Mouse (Mus musculus): ENCODE results near the gene Lekr1. TPM values are rescaled to one million over a fixed set of nuclear protein-coding genes. Genes with fewer than 3 reads are reported as not detected.

Lekr1 gene
- polyA plus RNA-seq, 1 experiment from 2014 or later: 7.2 TPM

DNA sequence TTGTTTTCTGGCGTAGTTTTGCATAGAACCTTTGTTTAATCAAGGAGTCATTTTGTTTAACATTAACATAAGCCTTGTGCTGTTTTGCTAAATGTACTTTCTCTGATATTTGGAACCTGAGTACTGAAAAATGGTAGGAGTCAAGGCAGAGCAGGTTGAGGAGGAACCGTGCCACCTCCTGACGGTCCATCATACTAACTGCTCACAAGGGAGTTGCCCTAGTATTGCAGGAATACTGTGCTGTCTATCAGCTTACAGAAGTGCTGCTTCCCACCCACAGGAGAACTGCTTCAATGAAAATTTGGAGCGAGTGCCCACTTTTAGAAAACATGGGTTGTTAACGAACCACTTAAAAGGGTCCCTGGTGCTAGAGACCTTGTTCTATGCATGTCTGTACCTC lies 109.1 kb downstream of the Lekr1 start:
- no peak for ATAC-seq (replicated peaks; ENCODE audit: insufficient number of reproducible peaks, insufficient read depth, low FRiP score, low read depth)
- no peak overlapping the region for H3K27ac ChIP-seq
- WGBS: 74% methylated on average over 5 of the region's 5 CpGs

DNA sequence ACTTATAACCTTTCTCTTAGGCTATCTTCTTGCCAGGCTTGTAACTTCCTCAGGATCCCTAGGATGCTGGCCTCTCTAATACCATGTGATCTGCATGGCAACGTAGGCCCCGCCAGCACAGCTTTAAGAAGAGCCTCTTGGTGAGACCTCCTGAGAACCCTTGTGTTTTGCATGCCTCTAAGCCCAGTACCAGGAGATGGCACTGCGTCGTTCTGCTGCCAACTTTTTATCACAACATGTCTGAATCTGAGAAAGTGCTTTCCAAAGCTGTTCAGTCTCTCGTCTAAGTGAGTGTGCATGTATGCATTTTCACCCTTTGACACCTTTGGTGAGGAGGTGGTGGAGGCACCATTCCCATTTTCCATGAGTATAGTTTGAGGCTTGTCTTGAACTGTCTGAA lies 116.2 kb downstream of the Lekr1 start:
- H3K36me3 ChIP-seq: no peaks in the 10 kb centered on the region
- H3K27me3 ChIP-seq: no peaks in the 10 kb centered on the region
- peaks cover 3% of the 10 kb centered on the region; the same call in 1 of the 2 replicates for H3K4me1 ChIP-seq (replicated peaks)
- H3K4me3 ChIP-seq: no peak overlapping the region
- 50% methylated on average over 5 of the region's 5 CpGs for WGBS
- H3K9ac ChIP-seq: no peak overlapping the region
- H3K4me2 ChIP-seq: no peak overlapping the region
- H3K27ac ChIP-seq: no peak overlapping the region
- ATAC-seq (replicated peaks; ENCODE audit: insufficient number of reproducible peaks, insufficient read depth, low FRiP score, low read depth): no peak
- no peaks in the 10 kb centered on the region for H3K9me3 ChIP-seq (replicated peaks)

More for the DNA sequence above, 109.1 kb downstream of the Lekr1 start:
- Histone ChIP-seq H3K4me3 (no peak overlapping the region), H3K9ac (no peak overlapping the region), H3K9me3 (replicated peaks) (no peaks in the 10 kb centered on the region), H3K4me1 (replicated peaks) (no peaks in the 10 kb centered on the region), H3K4me2 (no peak overlapping the region), H3K36me3 (no peaks in the 10 kb centered on the region), H3K27me3 (no peaks in the 10 kb centered on the region)

DNA sequence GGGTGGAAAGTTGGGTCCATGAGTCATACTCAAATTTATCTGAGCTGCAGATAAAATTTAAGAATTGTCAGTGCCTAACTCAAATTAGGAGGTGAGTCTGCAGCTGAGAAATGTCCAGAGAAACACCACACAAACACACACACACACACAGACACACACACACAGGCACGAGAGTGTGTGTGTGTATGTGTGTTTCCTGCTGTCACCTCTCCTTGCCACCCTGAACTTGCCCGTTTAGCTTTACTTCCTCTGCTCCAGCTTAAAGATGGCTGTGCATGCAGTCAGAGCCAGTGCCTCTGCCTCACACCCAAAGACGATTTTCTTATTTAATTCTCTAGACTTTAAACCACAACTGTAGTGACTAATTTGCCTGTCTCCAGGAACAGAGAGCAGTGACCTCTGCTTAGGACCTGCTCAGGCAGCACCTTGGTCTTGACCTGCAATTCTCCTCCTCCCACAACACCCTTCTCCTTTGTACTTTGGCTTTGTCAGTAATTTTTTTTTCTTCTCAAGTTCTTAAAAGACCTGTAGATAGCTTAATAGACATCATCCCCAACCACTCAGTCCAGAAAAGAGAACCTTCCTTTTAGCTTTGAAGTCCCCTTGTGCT lies 124.2 kb downstream of the Lekr1 start:
- Histone ChIP-seq H3K9ac (no peak overlapping the region), H3K36me3 (no peaks in the 10 kb centered on the region), H3K4me2 (no peak overlapping the region), H3K27ac (no peak overlapping the region), H3K9me3 (replicated peaks) (no peaks in the 10 kb centered on the region), H3K4me1 (replicated peaks) (no peaks in the 10 kb centered on the region), H3K4me3 (no peak overlapping the region), H3K27me3 (no peaks in the 10 kb centered on the region)
- 51% methylated on average over 3 of the region's 3 CpGs for WGBS
- ATAC-seq (replicated peaks; ENCODE audit: insufficient number of reproducible peaks, insufficient read depth, low FRiP score, low read depth): no peak

DNA sequence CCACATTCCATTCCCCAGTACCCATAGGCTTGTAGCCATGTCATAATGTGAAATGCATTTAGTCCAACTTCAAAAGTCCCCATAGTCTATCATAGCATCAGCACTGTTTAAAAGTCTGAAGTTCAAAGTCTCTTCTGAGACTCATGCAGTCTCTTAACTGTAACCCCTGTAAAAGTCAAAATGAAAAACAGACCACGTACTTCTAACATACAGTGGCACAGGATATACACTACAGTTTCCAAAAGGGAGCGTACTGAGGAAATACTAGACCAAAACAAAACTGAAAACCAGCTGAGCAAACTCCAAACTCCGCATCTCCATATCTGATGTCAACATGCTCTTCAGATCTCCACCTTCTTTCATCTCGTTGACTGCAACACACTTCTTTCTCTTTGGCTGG lies 127.5 kb downstream of the Lekr1 start:
- Histone ChIP-seq H3K9ac (no peak overlapping the region), H3K9me3 (replicated peaks) (no peaks in the 10 kb centered on the region), H3K27ac (no peak overlapping the region), H3K4me1 (replicated peaks) (no peaks in the 10 kb centered on the region), H3K4me3 (no peak overlapping the region), H3K36me3 (no peaks in the 10 kb centered on the region), H3K27me3 (no peaks in the 10 kb centered on the region), H3K4me2 (no peak overlapping the region)
- 79% methylated on average over 4 of the region's 4 CpGs for WGBS
- no peak for ATAC-seq (replicated peaks; ENCODE audit: insufficient number of reproducible peaks, insufficient read depth, low FRiP score, low read depth)

GRCm38 (mm10) chr3:65794711-65795110 lies 128.7 kb downstream of the Lekr1 start:
- no peak overlapping the region for H3K4me2 ChIP-seq
- no peak overlapping the region for H3K27ac ChIP-seq
- H3K4me3 ChIP-seq: no peak overlapping the region
- no peaks in the 10 kb centered on the region for H3K27me3 ChIP-seq
- H3K4me1 ChIP-seq (replicated peaks): no peaks in the 10 kb centered on the region
- H3K9ac ChIP-seq: no peak overlapping the region
- no peaks in the 10 kb centered on the region for H3K36me3 ChIP-seq
- H3K9me3 ChIP-seq (replicated peaks): no peaks in the 10 kb centered on the region
- 88% methylated on average over 2 of the region's 2 CpGs for WGBS
- ATAC-seq (replicated peaks; ENCODE audit: insufficient number of reproducible peaks, insufficient read depth, low FRiP score, low read depth): no peak

DNA sequence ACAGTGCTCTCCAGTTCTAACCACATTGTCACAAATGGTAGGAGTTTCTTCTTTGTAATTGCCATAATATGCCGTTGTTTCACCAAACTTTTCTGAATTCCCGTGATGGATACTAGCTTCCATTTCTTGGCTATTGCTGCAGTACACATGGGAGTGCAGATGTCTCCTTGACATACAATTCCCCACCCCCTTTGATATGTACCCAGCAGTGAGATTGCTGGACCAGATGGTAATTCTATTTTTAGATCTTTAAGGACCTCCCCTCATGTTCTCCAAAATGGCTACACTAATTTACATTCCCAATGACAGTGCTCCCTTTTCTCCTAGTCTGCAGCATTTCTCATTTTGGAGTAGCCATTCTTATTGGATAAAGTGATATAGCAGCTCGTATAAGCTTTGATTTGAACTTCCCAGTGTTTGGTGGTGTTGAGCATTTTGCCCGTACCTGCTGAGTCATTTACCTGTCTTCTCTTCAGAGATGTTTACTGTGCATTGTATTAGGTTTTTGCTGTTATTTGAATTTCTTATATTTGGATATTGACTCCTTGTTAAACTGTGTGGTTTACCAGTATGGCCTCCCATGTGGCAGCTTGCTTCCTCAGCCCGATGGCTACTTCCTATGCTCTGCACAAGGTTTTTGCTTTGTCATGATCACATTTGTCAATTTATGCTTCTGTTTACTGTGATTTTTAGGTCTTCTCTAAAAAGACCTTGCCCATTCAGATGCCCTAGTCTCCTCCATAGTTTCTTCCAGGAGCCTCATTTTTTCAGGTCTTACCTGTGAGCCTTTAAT lies 131.5 kb downstream of the Lekr1 start:
- Histone ChIP-seq H3K9me3 (replicated peaks) (no peaks in the 10 kb centered on the region), H3K4me3 (no peak overlapping the region), H3K27ac (no peak overlapping the region), H3K36me3 (no peaks in the 10 kb centered on the region), H3K4me2 (no peak overlapping the region), H3K27me3 (no peaks in the 10 kb centered on the region), H3K9ac (no peak overlapping the region), H3K4me1 (replicated peaks) (no peaks in the 10 kb centered on the region)
- 86% methylated on average over 5 of the region's 5 CpGs for WGBS
- ATAC-seq (replicated peaks; ENCODE audit: insufficient number of reproducible peaks, insufficient read depth, low FRiP score, low read depth): no peak

DNA sequence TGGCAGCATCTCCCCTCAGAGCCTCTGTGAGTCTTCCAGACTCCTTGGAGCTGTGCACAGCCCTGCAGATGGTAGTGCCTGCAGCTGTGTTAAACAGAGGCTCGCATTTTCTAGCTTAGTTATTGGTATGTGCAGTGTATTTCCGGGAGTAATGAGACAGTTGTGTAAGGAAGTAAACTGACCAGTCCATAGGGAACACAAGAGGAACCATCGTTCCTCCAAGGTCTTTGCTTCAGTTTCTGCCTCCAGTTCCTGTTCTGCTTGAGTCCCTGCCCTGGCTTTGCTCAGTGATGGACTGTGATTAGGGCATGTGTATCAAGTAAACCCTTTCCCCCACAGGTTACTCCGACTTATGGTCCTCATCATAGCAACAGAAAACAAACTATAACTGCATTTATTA lies 134.9 kb downstream of the Lekr1 start:
- Histone ChIP-seq H3K4me1 (replicated peaks) (no peaks in the 10 kb centered on the region), H3K27ac (no peak overlapping the region), H3K9me3 (replicated peaks) (no peaks in the 10 kb centered on the region), H3K4me2 (no peak overlapping the region), H3K4me3 (no peak overlapping the region), H3K27me3 (no peaks in the 10 kb centered on the region), H3K36me3 (no peaks in the 10 kb centered on the region), H3K9ac (no peak overlapping the region)
- 82% methylated on average over 4 of the region's 4 CpGs for WGBS
- no peak for ATAC-seq (replicated peaks; ENCODE audit: insufficient number of reproducible peaks, insufficient read depth, low FRiP score, low read depth)

- H3K27ac ChIP-seq: no peak overlapping the region
These were observed 136.2 kb downstream of the Lekr1 start for GRCm38 (mm10) chr3:65802185-65802584.

GRCm38 (mm10) chr3:65802868-65803267 lies 136.8 kb downstream of the Lekr1 start:
- Histone ChIP-seq H3K4me3 (no peak overlapping the region), H3K4me1 (replicated peaks) (no peaks in the 10 kb centered on the region), H3K9ac (no peak overlapping the region), H3K27me3 (no peaks in the 10 kb centered on the region), H3K27ac (no peak overlapping the region), H3K36me3 (no peaks in the 10 kb centered on the region), H3K4me2 (no peak overlapping the region), H3K9me3 (replicated peaks) (no peaks in the 10 kb centered on the region)
- 61% methylated on average over 5 of the region's 5 CpGs for WGBS
- ATAC-seq (replicated peaks; ENCODE audit: insufficient number of reproducible peaks, insufficient read depth, low FRiP score, low read depth): no peak

More at GRCm38 (mm10) chr3:65802185-65802584, 136.2 kb downstream of the Lekr1 start:
- H3K4me2 ChIP-seq: no peak overlapping the region
- no peak for ATAC-seq (replicated peaks; ENCODE audit: insufficient number of reproducible peaks, insufficient read depth, low FRiP score, low read depth)
- no peak overlapping the region for H3K4me3 ChIP-seq
- 80% methylated on average over 5 of the region's 5 CpGs for WGBS
- no peaks in the 10 kb centered on the region for H3K36me3 ChIP-seq
- H3K9ac ChIP-seq: no peak overlapping the region
- H3K4me1 ChIP-seq (replicated peaks): no peaks in the 10 kb centered on the region
- no peaks in the 10 kb centered on the region for H3K27me3 ChIP-seq
- no peaks in the 10 kb centered on the region for H3K9me3 ChIP-seq (replicated peaks)

DNA sequence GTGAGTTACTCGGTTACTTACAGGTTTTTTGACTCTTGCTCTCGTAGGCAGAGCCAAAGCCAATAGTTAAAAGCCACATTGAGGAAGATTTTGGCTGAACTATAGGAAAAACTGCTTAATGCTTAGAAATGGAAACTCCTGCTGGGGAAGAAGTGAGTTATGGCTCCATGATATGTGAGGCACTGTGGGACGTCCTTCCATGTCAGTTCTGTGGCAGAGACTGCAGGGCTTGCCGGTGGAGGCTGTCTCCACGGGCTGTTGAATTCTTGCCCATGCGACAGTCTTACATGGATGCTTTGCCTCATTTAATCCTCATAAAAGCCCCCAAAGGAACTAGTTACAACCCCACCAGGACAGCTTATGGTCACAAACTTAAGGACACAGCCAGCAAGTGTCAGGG lies 148.9 kb downstream of the Lekr1 start:
- ATAC-seq (replicated peaks; ENCODE audit: insufficient number of reproducible peaks, insufficient read depth, low FRiP score, low read depth): no peak
- no peak overlapping the region for H3K4me2 ChIP-seq
- 74% methylated on average over 6 of the region's 6 CpGs for WGBS
- no peak overlapping the region for H3K4me3 ChIP-seq
- H3K27me3 ChIP-seq: no peaks in the 10 kb centered on the region
- no peaks in the 10 kb centered on the region for H3K36me3 ChIP-seq
- H3K9ac ChIP-seq: no peak overlapping the region
- H3K9me3 ChIP-seq (replicated peaks): no peaks in the 10 kb centered on the region
- H3K4me1 ChIP-seq (replicated peaks): peaks cover 6% of the 10 kb centered on the region
- no peak overlapping the region for H3K27ac ChIP-seq

- H3K27me3 ChIP-seq: no peaks in the 10 kb centered on the region
- WGBS: 82% methylated on average over 10 of the region's 10 CpGs
- no peak overlapping the region for H3K4me2 ChIP-seq
- H3K4me3 ChIP-seq: no peak overlapping the region
- H3K9me3 ChIP-seq (replicated peaks): no peaks in the 10 kb centered on the region
- no peak overlapping the region for H3K9ac ChIP-seq
- H3K4me1 ChIP-seq (replicated peaks): peaks cover 9% of the 10 kb centered on the region
- no peaks in the 10 kb centered on the region for H3K36me3 ChIP-seq
- no peak for ATAC-seq (replicated peaks; ENCODE audit: insufficient number of reproducible peaks, insufficient read depth, low FRiP score, low read depth)
- H3K27ac ChIP-seq: no peak overlapping the region
These were observed 150.0 kb downstream of the Lekr1 start for GRCm38 (mm10) chr3:65816012-65816411.

- H3K27ac ChIP-seq: no peak overlapping the region
- no peaks in the 10 kb centered on the region for H3K9me3 ChIP-seq (replicated peaks)
- H3K36me3 ChIP-seq: no peaks in the 10 kb centered on the region
- WGBS: 80% methylated on average over 4 of the region's 4 CpGs
- H3K4me2 ChIP-seq: no peak overlapping the region
- H3K4me3 ChIP-seq: no peak overlapping the region
- no peak for ATAC-seq (replicated peaks; ENCODE audit: insufficient number of reproducible peaks, insufficient read depth, low FRiP score, low read depth)
- H3K4me1 ChIP-seq (replicated peaks): peaks cover 11% of the 10 kb centered on the region
- no peaks in the 10 kb centered on the region for H3K27me3 ChIP-seq
- H3K9ac ChIP-seq: no peak overlapping the region
These were observed 152.6 kb downstream of the Lekr1 start for GRCm38 (mm10) chr3:65818597-65818996.

All from heart, embryonic 15.5 days (tissue).